Mouse (Mus musculus): ENCODE results near the gene Xbp1. TPM values are rescaled to one million over a fixed set of nuclear protein-coding genes. Genes with fewer than 3 reads are reported as not detected.
A peak's percentile ranks its signal among the peaks of the same experiment; 100 is the strongest.
"Not testable (repeated sequence)": the region's sequence is repeated elsewhere in the genome, so short reads cannot be mapped to it uniquely, and the experiment has no call there.

The Xbp1 gene
- polyA plus RNA-seq, 1 experiment = 121 TPM

DNA sequence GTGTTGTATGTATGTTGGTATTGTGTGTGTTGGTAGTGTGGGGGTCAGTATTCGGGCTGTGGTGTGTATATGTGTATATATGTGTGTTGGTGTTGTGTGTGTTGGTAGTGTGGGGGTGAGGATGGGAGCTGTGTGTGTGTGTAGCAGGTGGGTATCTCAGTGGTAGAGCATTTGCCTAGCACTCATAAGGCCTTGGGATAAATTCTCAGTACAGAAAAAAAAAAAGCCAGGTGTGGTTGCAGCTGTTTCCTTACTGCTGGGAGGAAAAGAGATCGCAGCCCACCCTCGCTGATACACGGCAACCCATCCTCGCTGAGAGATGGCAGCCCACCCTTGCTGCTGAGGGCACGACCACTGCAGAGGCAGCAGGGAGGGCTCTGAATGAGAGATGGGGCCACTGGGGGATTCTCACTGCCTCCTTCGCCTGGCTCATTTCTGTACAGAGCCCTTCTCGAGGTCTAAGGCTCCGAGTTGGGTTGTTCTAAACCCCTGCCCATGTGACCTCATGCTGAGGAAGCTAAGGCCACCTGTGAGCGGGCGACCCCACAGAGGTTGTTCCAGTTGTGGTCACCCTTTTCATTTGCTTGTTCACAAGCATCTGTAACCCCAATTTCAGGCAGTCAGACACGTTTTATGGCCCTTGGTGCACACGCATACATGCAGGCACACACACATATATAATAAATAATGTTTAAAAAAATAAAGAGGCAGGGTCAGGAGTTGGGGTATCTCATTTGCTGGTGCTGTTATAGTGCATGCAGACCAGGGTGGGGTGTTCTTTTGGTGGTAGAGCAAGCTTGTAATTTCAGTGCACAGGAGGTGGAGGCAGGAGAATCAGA, 19.3 kb upstream of the Xbp1 start:
- TF ChIP-seq POLR2A (IDR thresholded peaks at IDR 0.05; ENCODE audit: low read depth, low read length) (no peak), CTCF (IDR thresholded peaks at IDR 0.05; ENCODE audit: borderline replicate concordance, insufficient read depth, low read length) (no peak)
- H3K4me3 ChIP-seq (ENCODE audit: insufficient read depth, low read length) = no peak overlapping the region
- no peaks in the 10 kb centered on the region for H3K4me1 ChIP-seq (ENCODE audit: control insufficient read depth, insufficient read depth, low read length)
- no peak overlapping the region for H3K27ac ChIP-seq (ENCODE audit: insufficient read depth, low read length)

GRCm38 (mm10) chr11:5502351-5503051, 18.0 kb upstream of the Xbp1 start:
- TF ChIP-seq POLR2A (IDR thresholded peaks at IDR 0.05; ENCODE audit: low read depth, low read length) (no peak), CTCF (IDR thresholded peaks at IDR 0.05; ENCODE audit: borderline replicate concordance, insufficient read depth, low read length) (no peak)
- H3K4me3 ChIP-seq (ENCODE audit: insufficient read depth, low read length) = no peak overlapping the region
- no peak overlapping the region for H3K27ac ChIP-seq (ENCODE audit: insufficient read depth, low read length)
- H3K4me1 ChIP-seq (ENCODE audit: control insufficient read depth, insufficient read depth, low read length) = no peaks in the 10 kb centered on the region

- peak overlapping the region; percentile 30; the same call in 1 of the 2 replicates for H3K27ac ChIP-seq (ENCODE audit: insufficient read depth, low read length)
These were observed 14.4 kb upstream of the Xbp1 start for GRCm38 (mm10) chr11:5505856-5506575.

DNA sequence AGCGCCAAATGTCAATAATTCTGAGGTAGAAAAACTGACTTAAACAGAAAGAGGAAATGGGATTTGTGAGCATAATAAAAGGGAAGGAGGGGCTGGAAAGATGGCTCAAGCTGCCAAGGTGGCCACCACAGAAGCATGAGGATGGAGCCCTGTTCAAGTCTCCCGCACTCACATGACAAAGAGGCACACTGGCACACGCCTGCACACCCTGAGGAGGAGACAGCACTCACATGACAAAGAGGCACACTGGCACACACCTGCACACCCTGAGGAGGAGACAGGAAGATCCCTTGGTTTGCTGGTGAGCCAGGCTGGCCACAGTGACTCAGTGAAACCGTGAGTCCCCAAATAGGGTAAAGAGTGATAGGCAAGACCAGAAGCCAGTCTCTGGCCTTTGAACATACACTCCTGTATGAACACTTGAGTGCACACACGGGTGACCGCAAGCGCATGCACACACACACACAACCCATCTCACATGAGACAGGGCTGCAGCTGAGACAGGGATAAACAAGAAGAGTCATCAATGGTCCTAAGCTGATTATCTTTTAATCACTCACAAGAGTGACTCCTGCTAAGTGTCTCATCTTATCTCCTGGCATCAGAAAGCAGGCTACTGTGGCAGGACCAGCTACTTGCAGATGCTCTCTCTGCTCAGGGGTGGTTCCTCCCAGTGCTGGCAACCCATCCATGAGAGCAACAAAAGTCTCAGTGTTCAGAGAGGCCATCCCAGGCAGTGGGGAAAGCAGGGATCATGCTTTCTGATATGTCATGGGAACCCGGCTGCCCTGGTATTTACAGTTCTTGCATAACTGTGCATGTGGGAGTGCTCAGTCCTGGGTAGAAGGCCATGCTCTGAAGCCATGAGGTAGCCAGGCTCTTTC, 11.0 kb upstream of the Xbp1 start:
- no peaks in the 10 kb centered on the region for H3K4me1 ChIP-seq (ENCODE audit: control insufficient read depth, insufficient read depth, low read length)
- H3K27ac ChIP-seq (ENCODE audit: insufficient read depth, low read length) = no peak overlapping the region
- TF ChIP-seq POLR2A (IDR thresholded peaks at IDR 0.05; ENCODE audit: low read depth, low read length) (no peak), CTCF (IDR thresholded peaks at IDR 0.05; ENCODE audit: borderline replicate concordance, insufficient read depth, low read length) (no peak)
- H3K4me3 ChIP-seq (ENCODE audit: insufficient read depth, low read length) = no peak overlapping the region

More at GRCm38 (mm10) chr11:5505856-5506575, 14.4 kb upstream of the Xbp1 start:
- no peak overlapping the region for H3K4me3 ChIP-seq (ENCODE audit: insufficient read depth, low read length)
- TF ChIP-seq POLR2A (IDR thresholded peaks at IDR 0.05; ENCODE audit: low read depth, low read length) = no peak
- TF ChIP-seq CTCF (IDR thresholded peaks at IDR 0.05; ENCODE audit: borderline replicate concordance, insufficient read depth, low read length) = no peak
- H3K4me1 ChIP-seq (ENCODE audit: control insufficient read depth, insufficient read depth, low read length) = no peaks in the 10 kb centered on the region

- TF ChIP-seq POLR2A (IDR thresholded peaks at IDR 0.05; ENCODE audit: low read depth, low read length) = no peak
- no peak for TF ChIP-seq CTCF (IDR thresholded peaks at IDR 0.05; ENCODE audit: borderline replicate concordance, insufficient read depth, low read length)
- Histone ChIP-seq H3K4me1 (ENCODE audit: control insufficient read depth, insufficient read depth, low read length) (no peaks in the 10 kb centered on the region), H3K27ac (ENCODE audit: insufficient read depth, low read length) (no peak overlapping the region), H3K4me3 (ENCODE audit: insufficient read depth, low read length) (no peak overlapping the region)
These were observed 10.4 kb upstream of the Xbp1 start for GRCm38 (mm10) chr11:5510099-5510391.

DNA sequence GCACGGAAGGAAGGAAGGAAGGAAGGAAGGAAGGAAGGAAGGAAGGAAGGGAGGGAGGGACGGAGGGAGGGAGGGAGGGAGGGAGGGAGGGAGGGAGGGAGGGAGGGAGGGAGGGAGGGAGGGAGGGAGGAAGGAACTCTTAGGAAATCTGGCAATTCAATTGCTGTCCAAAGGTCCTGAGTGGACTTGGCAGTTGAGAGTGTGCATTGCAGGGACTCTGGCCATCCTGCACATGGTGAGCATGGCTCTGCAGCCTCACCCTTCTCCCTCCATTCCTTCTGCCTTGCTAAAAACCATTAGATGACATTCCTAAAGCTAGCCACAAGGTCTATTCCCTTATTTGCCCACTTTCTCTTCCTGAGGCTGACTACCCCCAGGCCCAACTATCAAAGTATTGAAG, 9.8 kb upstream of the Xbp1 start:
- H3K27ac ChIP-seq (ENCODE audit: insufficient read depth, low read length); H3K4me1 ChIP-seq (ENCODE audit: control insufficient read depth, insufficient read depth, low read length); H3K4me3 ChIP-seq (ENCODE audit: insufficient read depth, low read length): not testable (repeated sequence)

- Histone ChIP-seq H3K27ac (ENCODE audit: insufficient read depth, low read length) (no peak overlapping the region), H3K4me3 (ENCODE audit: insufficient read depth, low read length) (no peak overlapping the region), H3K4me1 (ENCODE audit: control insufficient read depth, insufficient read depth, low read length) (no peaks in the 10 kb centered on the region)
- TF ChIP-seq POLR2A (IDR thresholded peaks at IDR 0.05; ENCODE audit: low read depth, low read length) (no peak), CTCF (IDR thresholded peaks at IDR 0.05; ENCODE audit: borderline replicate concordance, insufficient read depth, low read length) (no peak)
These were observed 8.2 kb upstream of the Xbp1 start for GRCm38 (mm10) chr11:5512099-5512725.

DNA sequence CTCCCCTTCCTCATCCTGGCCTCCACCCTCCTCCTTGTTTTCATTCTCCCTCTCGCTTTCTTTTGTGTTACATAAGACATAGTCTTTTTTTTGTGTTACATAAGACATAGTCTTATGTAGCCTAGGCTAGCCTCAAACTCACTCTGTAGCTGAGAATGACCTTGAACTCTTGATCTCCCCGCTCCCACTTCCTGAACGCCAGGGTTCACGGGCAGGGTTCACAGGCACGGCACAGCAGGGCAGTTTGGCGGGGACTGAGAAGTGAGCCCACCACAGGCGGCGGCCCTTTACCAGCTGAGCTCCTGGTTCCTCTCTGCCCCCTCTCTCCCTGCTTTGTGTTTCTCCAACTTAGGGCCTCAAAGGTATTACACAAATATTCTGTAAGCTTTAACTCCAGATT, 7.5 kb upstream of the Xbp1 start:
- H3K4me3 ChIP-seq (ENCODE audit: insufficient read depth, low read length) = no peak overlapping the region
- no peak overlapping the region for H3K27ac ChIP-seq (ENCODE audit: insufficient read depth, low read length)
- TF ChIP-seq CTCF (IDR thresholded peaks at IDR 0.05; ENCODE audit: borderline replicate concordance, insufficient read depth, low read length) (no peak), POLR2A (IDR thresholded peaks at IDR 0.05; ENCODE audit: low read depth, low read length) (no peak)
- no peaks in the 10 kb centered on the region for H3K4me1 ChIP-seq (ENCODE audit: control insufficient read depth, insufficient read depth, low read length)

DNA sequence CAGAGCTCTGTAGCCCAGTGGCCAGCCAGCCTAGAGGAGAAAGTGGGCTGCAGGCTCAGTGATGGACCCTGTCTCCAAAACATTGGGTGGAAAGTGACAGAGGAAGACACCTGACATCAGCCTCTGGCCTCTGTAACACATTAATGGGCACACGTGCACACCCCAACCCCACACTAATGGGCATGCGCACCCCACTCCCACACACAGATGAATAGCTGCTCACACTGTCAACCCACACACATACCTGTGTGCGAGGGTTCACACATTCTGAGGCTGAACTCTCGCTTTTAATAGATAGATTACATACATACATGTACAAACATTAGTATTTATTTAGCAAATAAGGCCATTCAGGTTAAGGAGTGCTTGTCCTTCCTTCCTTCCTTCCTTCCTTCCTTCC, 6.4 kb upstream of the Xbp1 start:
- no peak overlapping the region for H3K27ac ChIP-seq (ENCODE audit: insufficient read depth, low read length)
- H3K4me1 ChIP-seq (ENCODE audit: control insufficient read depth, insufficient read depth, low read length) = no peaks in the 10 kb centered on the region
- no peak for TF ChIP-seq CTCF (IDR thresholded peaks at IDR 0.05; ENCODE audit: borderline replicate concordance, insufficient read depth, low read length)
- no peak for TF ChIP-seq POLR2A (IDR thresholded peaks at IDR 0.05; ENCODE audit: low read depth, low read length)
- no peak overlapping the region for H3K4me3 ChIP-seq (ENCODE audit: insufficient read depth, low read length)
